Mouse (Mus musculus): ENCODE data around the gene Mindy1. TPM values are rescaled to one million over a fixed set of nuclear protein-coding genes. Genes with fewer than 3 reads are reported as not detected.

The Mindy1 gene
- polyA plus RNA-seq, 1 experiment from 2014 or later: 36.3 TPM

DNA sequence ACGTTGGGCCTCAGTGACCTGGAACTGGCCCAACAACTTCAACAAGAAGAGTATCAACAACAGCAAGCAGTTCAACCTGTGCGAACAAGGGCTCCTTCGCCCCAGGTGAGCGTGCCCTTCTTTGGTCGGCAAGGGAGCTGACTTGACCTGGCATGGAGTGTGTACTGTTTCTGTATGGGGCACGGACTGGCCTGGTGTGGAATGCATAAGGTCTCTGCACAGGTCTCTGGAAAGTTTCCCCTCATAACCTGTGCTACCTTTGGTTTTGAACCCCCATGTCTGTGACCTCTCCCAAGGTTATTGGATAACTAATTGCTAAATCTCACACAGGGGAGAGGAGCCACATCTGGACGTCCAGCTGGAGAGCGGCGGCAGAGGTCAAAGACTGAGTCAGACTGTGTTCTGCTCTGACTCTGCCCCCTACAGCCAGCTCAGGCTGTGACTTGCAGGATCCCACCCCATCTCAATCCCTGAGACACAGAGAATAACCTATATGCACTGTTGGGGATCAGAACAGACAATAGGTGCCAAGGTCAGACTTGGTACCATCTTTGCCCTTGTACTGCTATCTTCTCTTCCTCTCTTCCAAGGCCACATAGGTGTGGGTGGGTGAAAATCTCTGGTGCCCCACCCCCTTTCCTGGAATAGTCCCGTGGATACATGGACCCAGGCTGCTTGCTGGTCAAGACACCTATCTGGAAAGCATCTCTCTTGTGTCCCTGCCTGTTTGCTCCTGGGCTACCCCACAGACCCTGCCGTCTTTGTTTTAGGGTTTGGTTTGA, 14.4 kb downstream of the Mindy1 start:
- WGBS: 84% methylated on average over 11 of the region's 11 CpGs
- Histone ChIP-seq H3K9ac (ENCODE audit: low read depth, low read length) (no peak overlapping the region), H3K9me3 (ENCODE audit: control insufficient read depth, low read length) (no peaks in the 10 kb centered on the region), H3K27me3 (replicated peaks; ENCODE audit: control insufficient read depth, insufficient read depth, low read length) (no peaks in the 10 kb centered on the region), H3K27ac (ENCODE audit: low read depth, low read length) (no peak overlapping the region), H3K4me1 (ENCODE audit: control insufficient read depth, insufficient read depth, low read depth, low read length) (no peaks in the 10 kb centered on the region), H3K36me3 (ENCODE audit: control insufficient read depth, insufficient read depth, low read length) (no peaks in the 10 kb centered on the region), H3K4me3 (ENCODE audit: low read length) (no peak overlapping the region), H3K4me2 (ENCODE audit: low read length) (no peak overlapping the region)
- ATAC-seq: no peak

DNA sequence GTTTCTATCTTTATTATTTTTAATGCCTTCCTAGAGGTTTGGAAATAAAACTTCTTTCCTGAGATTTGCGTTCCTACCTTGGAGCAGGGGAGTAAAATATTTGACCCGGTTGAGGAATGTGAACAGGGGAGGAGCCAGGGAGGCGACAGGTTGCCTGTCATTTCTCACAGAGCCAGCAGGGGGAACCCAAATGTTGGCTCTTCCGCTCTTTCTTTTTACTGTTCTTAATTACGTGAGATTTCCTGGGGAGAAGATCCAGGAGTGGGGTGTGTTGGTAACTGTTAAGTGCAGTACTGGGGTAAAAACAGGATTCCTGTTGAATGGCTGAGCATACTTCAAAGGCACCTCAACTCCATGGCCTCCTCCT, 14.9 kb downstream of the Mindy1 start:
- no peak overlapping the region for H3K9ac ChIP-seq (ENCODE audit: low read depth, low read length)
- peak; percentile 38; the same call in 1 of the 2 replicates for ATAC-seq
- no peaks in the 10 kb centered on the region for H3K4me1 ChIP-seq (ENCODE audit: control insufficient read depth, insufficient read depth, low read depth, low read length)
- H3K9me3 ChIP-seq (ENCODE audit: control insufficient read depth, low read length): no peaks in the 10 kb centered on the region
- no peaks in the 10 kb centered on the region for H3K36me3 ChIP-seq (ENCODE audit: control insufficient read depth, insufficient read depth, low read length)
- no peak overlapping the region for H3K4me2 ChIP-seq (ENCODE audit: low read length)
- WGBS: 8% methylated on average over 5 of the region's 5 CpGs
- H3K27ac ChIP-seq (ENCODE audit: low read depth, low read length): peak overlapping the region; percentile 19; the same call in 1 of the 2 replicates
- no peak overlapping the region for H3K4me3 ChIP-seq (ENCODE audit: low read length)
- H3K27me3 ChIP-seq (replicated peaks; ENCODE audit: control insufficient read depth, insufficient read depth, low read length): no peaks in the 10 kb centered on the region

- WGBS: 91% methylated on average over 7 of the region's 7 CpGs
- no peak overlapping the region for H3K9ac ChIP-seq (ENCODE audit: low read depth, low read length)
- H3K4me1 ChIP-seq (ENCODE audit: control insufficient read depth, insufficient read depth, low read depth, low read length): no peaks in the 10 kb centered on the region
- H3K36me3 ChIP-seq (ENCODE audit: control insufficient read depth, insufficient read depth, low read length): no peaks in the 10 kb centered on the region
- H3K27ac ChIP-seq (ENCODE audit: low read depth, low read length): no peak overlapping the region
- no peak for ATAC-seq
- H3K4me2 ChIP-seq (ENCODE audit: low read length): no peak overlapping the region
- no peaks in the 10 kb centered on the region for H3K27me3 ChIP-seq (replicated peaks; ENCODE audit: control insufficient read depth, insufficient read depth, low read length)
- H3K4me3 ChIP-seq (ENCODE audit: low read length): no peak overlapping the region
- no peaks in the 10 kb centered on the region for H3K9me3 ChIP-seq (ENCODE audit: control insufficient read depth, low read length)
Measured at GRCm38 (mm10) chr3:95298018-95298417, 16.9 kb downstream of the Mindy1 start.

- H3K36me3 ChIP-seq (ENCODE audit: control insufficient read depth, insufficient read depth, low read length): no peaks in the 10 kb centered on the region
- WGBS: 92% methylated on average over 3 of the region's 3 CpGs
- H3K4me2 ChIP-seq (ENCODE audit: low read length): no peak overlapping the region
- H3K9me3 ChIP-seq (ENCODE audit: control insufficient read depth, low read length): no peaks in the 10 kb centered on the region
- H3K9ac ChIP-seq (ENCODE audit: low read depth, low read length): no peak overlapping the region
- H3K4me3 ChIP-seq (ENCODE audit: low read length): no peak overlapping the region
- H3K27me3 ChIP-seq (replicated peaks; ENCODE audit: control insufficient read depth, insufficient read depth, low read length): no peaks in the 10 kb centered on the region
- no peak for ATAC-seq
- H3K4me1 ChIP-seq (ENCODE audit: control insufficient read depth, insufficient read depth, low read depth, low read length): no peaks in the 10 kb centered on the region
- H3K27ac ChIP-seq (ENCODE audit: low read depth, low read length): no peak overlapping the region
Measured at GRCm38 (mm10) chr3:95301204-95301796, 20.2 kb downstream of the Mindy1 start.

DNA sequence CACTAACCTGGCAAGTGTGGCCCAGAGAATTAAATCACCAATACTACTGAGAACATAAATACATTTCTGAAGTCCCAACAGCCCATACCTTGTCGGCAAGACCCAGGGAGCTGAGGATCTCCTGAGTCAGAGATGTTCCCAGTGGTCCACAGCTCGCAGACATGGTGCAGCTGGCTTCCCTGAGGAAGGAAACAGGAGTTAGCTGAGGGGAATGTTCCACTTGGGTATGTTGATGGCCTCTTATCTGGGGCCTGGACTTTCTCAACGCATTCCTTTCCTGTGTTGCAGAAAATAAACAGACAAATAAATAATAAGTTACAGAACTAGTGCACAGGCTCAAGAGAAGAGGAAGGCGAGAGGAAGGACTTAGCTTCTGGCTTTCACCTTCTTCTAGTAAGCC, 25.1 kb downstream of the Mindy1 start:
- Histone ChIP-seq H3K9me3 (ENCODE audit: control insufficient read depth, low read length) (no peaks in the 10 kb centered on the region), H3K36me3 (ENCODE audit: control insufficient read depth, insufficient read depth, low read length) (no peaks in the 10 kb centered on the region), H3K4me2 (ENCODE audit: low read length) (no peak overlapping the region), H3K4me1 (ENCODE audit: control insufficient read depth, insufficient read depth, low read depth, low read length) (no peaks in the 10 kb centered on the region), H3K9ac (ENCODE audit: low read depth, low read length) (no peak overlapping the region), H3K27me3 (replicated peaks; ENCODE audit: control insufficient read depth, insufficient read depth, low read length) (no peaks in the 10 kb centered on the region), H3K27ac (ENCODE audit: low read depth, low read length) (no peak overlapping the region), H3K4me3 (ENCODE audit: low read length) (no peak overlapping the region)
- WGBS: 82% methylated on average over 4 of the region's 4 CpGs
- no peak for ATAC-seq

DNA sequence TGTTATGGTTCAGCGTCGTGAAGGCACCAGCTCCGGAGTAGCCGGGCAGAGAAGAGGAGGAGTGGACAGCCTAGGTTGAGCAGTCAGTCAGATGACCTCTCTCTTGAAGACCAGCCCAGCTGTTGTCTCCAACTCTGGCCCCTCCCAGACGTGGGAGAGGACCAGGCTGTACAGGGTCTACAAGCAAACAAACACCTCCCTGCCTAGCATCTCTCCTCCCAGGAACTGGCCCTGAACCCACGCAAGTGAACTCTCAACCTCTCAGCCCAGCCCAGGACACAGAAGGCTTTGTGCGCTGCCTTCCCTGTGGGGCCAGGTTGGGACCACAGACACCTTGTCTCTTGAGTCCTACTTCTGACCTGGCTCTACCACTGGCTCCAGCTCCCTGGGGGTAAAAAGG, 26.0 kb downstream of the Mindy1 start, which contains the start of gene Anxa9:
Gene Anxa9, minus strand, starts transcription at position 77 of the 400 bp plus-strand sequence.
- Histone ChIP-seq H3K36me3 (ENCODE audit: control insufficient read depth, insufficient read depth, low read length) (no peaks in the 10 kb centered on the region), H3K9me3 (ENCODE audit: control insufficient read depth, low read length) (no peaks in the 10 kb centered on the region), H3K9ac (ENCODE audit: low read depth, low read length) (no peak within 1 kb of the TSS), H3K4me1 (ENCODE audit: control insufficient read depth, insufficient read depth, low read depth, low read length) (no peaks in the 10 kb centered on the region), H3K4me2 (ENCODE audit: low read length) (no peak within 1 kb of the TSS), H3K27me3 (replicated peaks; ENCODE audit: control insufficient read depth, insufficient read depth, low read length) (no peaks in the 10 kb centered on the region), H3K4me3 (ENCODE audit: low read length) (no peak within 1 kb of the TSS), H3K27ac (ENCODE audit: low read depth, low read length) (no peak within 1 kb of the TSS)
- 76% methylated on average over 7 of the region's 7 CpGs for WGBS
- ATAC-seq: no peak

DNA sequence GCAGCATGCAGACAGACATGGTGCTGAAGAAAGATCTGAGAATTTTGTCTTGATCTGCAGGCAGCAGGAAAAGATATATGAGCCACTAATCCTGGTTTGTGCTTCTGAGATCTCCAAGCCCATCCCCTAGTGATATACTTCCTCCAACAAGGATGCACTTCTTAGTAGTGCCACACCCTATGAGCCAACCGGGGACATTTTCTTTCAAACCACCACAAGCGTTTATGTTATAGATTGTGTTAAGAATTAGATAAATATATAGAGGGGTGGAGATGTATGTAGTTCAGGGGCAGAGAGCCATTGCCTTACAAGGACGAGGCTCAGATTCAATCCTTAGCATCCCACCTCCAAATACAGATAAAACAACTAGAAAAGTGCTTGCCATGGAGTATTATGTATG, 29.4 kb downstream of the Mindy1 start:
- no peaks in the 10 kb centered on the region for H3K4me1 ChIP-seq (ENCODE audit: control insufficient read depth, insufficient read depth, low read depth, low read length)

DNA sequence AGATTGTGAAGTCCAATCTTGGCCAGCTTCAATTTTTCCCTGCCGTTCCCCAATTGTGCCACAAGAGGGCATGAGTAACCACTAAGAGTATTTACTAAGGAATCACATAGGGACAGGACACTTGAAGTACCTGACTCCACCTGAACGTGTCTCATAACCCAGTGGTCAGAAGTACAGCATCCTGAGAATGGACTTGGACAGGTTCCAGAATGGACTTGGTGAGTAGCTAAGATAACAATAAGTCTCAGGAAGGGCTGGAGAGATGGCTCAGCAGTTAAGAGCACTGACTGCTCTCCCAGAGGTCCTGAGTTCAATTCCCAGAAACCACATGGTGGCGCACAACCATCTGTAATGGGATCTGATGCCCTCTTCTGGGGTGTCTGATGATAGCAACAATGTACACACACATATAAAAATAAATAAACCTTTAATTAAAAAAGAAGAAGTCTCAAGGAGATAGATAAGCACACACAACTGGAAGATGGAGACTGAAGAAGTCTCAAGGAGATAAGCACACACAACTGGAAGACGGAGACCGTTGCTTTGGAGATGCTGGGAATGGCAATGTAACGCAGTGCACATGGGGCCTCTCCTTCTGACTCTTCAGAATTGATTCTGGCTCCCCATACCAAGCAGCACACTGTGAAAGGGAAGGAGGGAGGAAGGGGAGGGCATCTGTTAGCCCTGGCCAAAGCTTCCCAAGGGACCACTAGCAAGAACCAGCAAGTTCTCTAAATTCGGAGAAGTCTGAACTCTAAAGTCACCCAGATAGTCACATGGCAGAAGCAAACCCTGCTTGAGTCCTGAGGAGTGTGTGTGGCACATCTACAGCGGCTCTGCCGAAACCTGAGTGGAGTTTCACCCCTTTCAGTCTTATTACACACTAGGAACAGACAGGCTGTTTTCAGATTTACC, 30.1 kb downstream of the Mindy1 start:
- H3K4me1 ChIP-seq (ENCODE audit: control insufficient read depth, insufficient read depth, low read depth, low read length): peaks cover 5% of the 10 kb centered on the region
- no peak for ATAC-seq
- H3K27me3 ChIP-seq (replicated peaks; ENCODE audit: control insufficient read depth, insufficient read depth, low read length): no peaks in the 10 kb centered on the region
- H3K9me3 ChIP-seq (ENCODE audit: control insufficient read depth, low read length): no peaks in the 10 kb centered on the region
- WGBS: 62% methylated on average over 9 of the region's 9 CpGs
- H3K4me3 ChIP-seq (ENCODE audit: low read length): no peak overlapping the region
- no peak overlapping the region for H3K4me2 ChIP-seq (ENCODE audit: low read length)
- H3K9ac ChIP-seq (ENCODE audit: low read depth, low read length): no peak overlapping the region
- no peaks in the 10 kb centered on the region for H3K36me3 ChIP-seq (ENCODE audit: control insufficient read depth, insufficient read depth, low read length)
- no peak overlapping the region for H3K27ac ChIP-seq (ENCODE audit: low read depth, low read length)

More for the DNA sequence above, 29.4 kb downstream of the Mindy1 start:
- Histone ChIP-seq H3K9me3 (ENCODE audit: control insufficient read depth, low read length) (no peaks in the 10 kb centered on the region), H3K4me3 (ENCODE audit: low read length) (no peak overlapping the region), H3K27ac (ENCODE audit: low read depth, low read length) (no peak overlapping the region), H3K36me3 (ENCODE audit: control insufficient read depth, insufficient read depth, low read length) (no peaks in the 10 kb centered on the region), H3K4me2 (ENCODE audit: low read length) (no peak overlapping the region), H3K9ac (ENCODE audit: low read depth, low read length) (no peak overlapping the region), H3K27me3 (replicated peaks; ENCODE audit: control insufficient read depth, insufficient read depth, low read length) (no peaks in the 10 kb centered on the region)
- ATAC-seq: no peak
- 71% methylated on average over 3 of the region's 3 CpGs for WGBS

DNA sequence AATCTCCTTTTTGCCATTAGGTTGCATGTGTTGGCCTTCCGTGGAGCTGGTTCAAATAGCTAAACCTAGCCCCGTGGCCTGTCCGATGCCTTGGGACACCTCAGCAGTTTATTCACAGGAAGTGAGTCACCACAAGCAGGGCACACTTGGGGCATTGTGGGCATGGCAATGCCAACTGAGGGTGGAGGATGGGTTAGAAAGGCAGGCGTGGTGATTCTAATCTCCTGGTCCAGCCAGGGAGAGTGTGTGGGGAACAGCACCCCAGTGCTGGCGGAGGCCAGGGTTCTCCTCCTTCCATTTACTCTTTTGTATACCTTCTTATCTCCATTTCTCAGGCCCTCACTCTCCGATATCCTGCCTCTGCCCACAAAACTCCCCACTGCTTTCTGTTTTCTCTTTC, 31.5 kb downstream of the Mindy1 start:
- H3K4me2 ChIP-seq (ENCODE audit: low read length): no peak overlapping the region
- peaks cover 15% of the 10 kb centered on the region for H3K4me1 ChIP-seq (ENCODE audit: control insufficient read depth, insufficient read depth, low read depth, low read length)
- 84% methylated on average over 6 of the region's 6 CpGs for WGBS
- H3K9ac ChIP-seq (ENCODE audit: low read depth, low read length): no peak overlapping the region
- H3K9me3 ChIP-seq (ENCODE audit: control insufficient read depth, low read length): no peaks in the 10 kb centered on the region
- H3K27me3 ChIP-seq (replicated peaks; ENCODE audit: control insufficient read depth, insufficient read depth, low read length): no peaks in the 10 kb centered on the region
- H3K4me3 ChIP-seq (ENCODE audit: low read length): no peak overlapping the region
- H3K27ac ChIP-seq (ENCODE audit: low read depth, low read length): no peak overlapping the region
- no peaks in the 10 kb centered on the region for H3K36me3 ChIP-seq (ENCODE audit: control insufficient read depth, insufficient read depth, low read length)
- no peak for ATAC-seq
